Mouse (Mus musculus) kidney, adult 2 months (tissue): ENCODE data around the gene Klhl3. TPM values are rescaled to one million over a fixed set of nuclear protein-coding genes. Genes with fewer than 3 reads are reported as not detected.

Experiments used
- DNase-seq: peaks from one replicate; pipeline ENCODE4 v3.0.0; 2021
- H3K27ac ChIP-seq: fragments of 200-500 bp; 2 replicates; pipeline ENCODE4 v1.5.1; 2012; ENCODE audit warnings: low read depth, low read length, control low read depth, inconsistent platforms; ENCODE audit not compliant: insufficient read depth
- H3K27me3 ChIP-seq: fragments of 200-500 bp; replicated peaks from 2 replicates; pipeline ENCODE4 v1.6.1; 2012; ENCODE audit warnings: mild to moderate bottlenecking, moderate library complexity, low read length, inconsistent platforms; ENCODE audit not compliant: control insufficient read depth, insufficient read depth
- H3K36me3 ChIP-seq: fragments of 200-500 bp; 2 replicates; pipeline ENCODE4 v1.6.1; 2012; ENCODE audit warnings: mild to moderate bottlenecking, moderate library complexity, low read length, inconsistent platforms; ENCODE audit not compliant: control insufficient read depth, insufficient read depth
- H3K4me1 ChIP-seq: fragments of 200-500 bp; 2 replicates; pipeline ENCODE4 v1.6.1; 2011; ENCODE audit warnings: low read length; ENCODE audit not compliant: control insufficient read depth, insufficient read depth
- H3K4me3 ChIP-seq: fragments of 200-500 bp; 2 replicates; pipeline ENCODE4 v1.5.1; 2011; ENCODE audit warnings: mild to moderate bottlenecking, low read depth, low read length, control low read depth; ENCODE audit not compliant: insufficient read depth
- CTCF ChIP-seq: fragments of 200-500 bp; conservative IDR thresholded peaks from 2 replicates; pipeline ENCODE4 v1.5.1; 2011; ENCODE audit warnings: low read depth, mild to moderate bottlenecking, control low read depth, low read length, moderate library complexity, mixed read lengths; ENCODE audit not compliant: insufficient read depth, insufficient read length
- POLR2A ChIP-seq: fragments of 200-500 bp; IDR thresholded peaks from one replicate; pipeline ENCODE4 v1.6.1; 2011; ENCODE audit warnings: low read depth, low read length, control low read depth
- WGBS: fragments of 180-500 bp; shearing (Covaris S2); methylation state at CpG from one replicate; pipeline ENCODE4 v1.1.7; 2018; 5-methylcytosine and 5-hydroxymethylcytosine counted together
- polyA plus RNA-seq: library from polyadenylated mRNA; depleted of rRNA; stranded (reverse); fragments of >200 nt; gene quantifications from 2 replicates; pipeline ENCODE4 v1.2.3, GENCODE M21; 2012; rRNA removed

Gene Klhl3
- polyA plus RNA-seq, 1 experiment: 26.3 TPM

DNA sequence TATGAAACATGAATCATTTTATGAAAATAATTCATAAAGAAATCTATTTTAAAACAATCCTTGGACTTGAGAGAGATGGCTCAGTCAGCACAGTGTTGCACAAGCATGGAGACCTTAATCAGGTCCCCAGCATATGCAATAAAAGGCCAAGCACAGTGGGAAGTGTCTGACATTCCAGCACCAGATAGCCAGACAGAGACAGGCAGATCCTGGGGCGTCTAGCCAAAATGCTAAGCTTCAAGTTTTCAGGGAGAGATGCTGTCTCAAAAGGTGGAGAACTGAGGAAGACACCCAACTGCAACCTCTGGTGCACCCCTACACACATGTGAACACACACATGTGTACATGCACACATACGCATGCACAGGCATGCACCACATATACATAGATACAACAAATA, 153.1 kb downstream of the Klhl3 start:
- WGBS: 79% methylated on average over 2 of the region's 2 CpGs
- Histone ChIP-seq H3K36me3 (no peaks in the 10 kb centered on the region), H3K4me1 (no peaks in the 10 kb centered on the region), H3K27ac (no peak overlapping the region), H3K4me3 (no peak overlapping the region), H3K27me3 (no peaks in the 10 kb centered on the region)
- no peak for DNase-seq
- TF ChIP-seq CTCF: no peak
- no peak for TF ChIP-seq POLR2A

DNA sequence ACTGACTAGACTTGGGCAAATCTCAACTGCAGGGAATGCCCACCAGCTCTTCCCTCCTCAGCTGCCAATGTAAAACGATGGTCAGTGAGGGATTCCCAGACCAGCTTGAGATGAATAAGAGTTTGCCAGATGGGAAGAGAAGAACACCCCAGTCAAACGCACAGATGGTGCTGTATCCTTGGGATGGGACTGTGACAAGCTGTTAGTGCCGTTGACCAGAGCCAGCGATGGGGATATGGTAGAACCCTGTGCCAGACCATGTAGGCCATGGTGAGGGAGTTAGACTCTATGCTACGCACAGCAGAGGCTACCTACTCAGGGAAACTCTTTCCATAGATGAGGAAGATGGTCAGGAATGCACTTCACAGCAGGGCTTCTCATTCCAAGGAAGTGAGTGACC, 153.6 kb downstream of the Klhl3 start:
- H3K36me3 ChIP-seq: no peaks in the 10 kb centered on the region
- WGBS: 84% methylated on average over 5 of the region's 5 CpGs
- H3K27me3 ChIP-seq: no peaks in the 10 kb centered on the region
- H3K27ac ChIP-seq: no peak overlapping the region
- no peak for TF ChIP-seq POLR2A
- H3K4me1 ChIP-seq: no peaks in the 10 kb centered on the region
- H3K4me3 ChIP-seq: no peak overlapping the region
- no peak for DNase-seq

Other genes with a start within 250 kb of the Klhl3 start
- gene Spock1, start 205.3 kb downstream of the Klhl3 start, polyA plus RNA-seq: 0.19 TPM in 2 replicates
- 38.3 and 46.8 TPM in 2 replicates for gene Hnrnpa0, start 15.0 kb upstream of the Klhl3 start, polyA plus RNA-seq
- 21.0 and 27.4 TPM in 2 replicates for gene Idnk, start 44.1 kb upstream of the Klhl3 start, polyA plus RNA-seq
- 111 and 134 TPM in 2 replicates for gene Ubqln1, start 102.1 kb upstream of the Klhl3 start, polyA plus RNA-seq
- 11.0 and 11.9 TPM in 2 replicates for gene Gkap1, start 162.1 kb upstream of the Klhl3 start, polyA plus RNA-seq
- gene Kif27, start 245.5 kb upstream of the Klhl3 start, polyA plus RNA-seq: 0.22 and 0.31 TPM in 2 replicates